Mouse (Mus musculus) skeletal muscle tissue, adult 2 months (tissue): ENCODE results near the gene Slc26a11.

ENCODE experiments used
- DNase-seq: peaks from one replicate; pipeline ENCODE4 v3.0.0-alpha.2; 2012; ENCODE audit warnings: low read depth, low spot score

Slc26a11 gene

DNA sequence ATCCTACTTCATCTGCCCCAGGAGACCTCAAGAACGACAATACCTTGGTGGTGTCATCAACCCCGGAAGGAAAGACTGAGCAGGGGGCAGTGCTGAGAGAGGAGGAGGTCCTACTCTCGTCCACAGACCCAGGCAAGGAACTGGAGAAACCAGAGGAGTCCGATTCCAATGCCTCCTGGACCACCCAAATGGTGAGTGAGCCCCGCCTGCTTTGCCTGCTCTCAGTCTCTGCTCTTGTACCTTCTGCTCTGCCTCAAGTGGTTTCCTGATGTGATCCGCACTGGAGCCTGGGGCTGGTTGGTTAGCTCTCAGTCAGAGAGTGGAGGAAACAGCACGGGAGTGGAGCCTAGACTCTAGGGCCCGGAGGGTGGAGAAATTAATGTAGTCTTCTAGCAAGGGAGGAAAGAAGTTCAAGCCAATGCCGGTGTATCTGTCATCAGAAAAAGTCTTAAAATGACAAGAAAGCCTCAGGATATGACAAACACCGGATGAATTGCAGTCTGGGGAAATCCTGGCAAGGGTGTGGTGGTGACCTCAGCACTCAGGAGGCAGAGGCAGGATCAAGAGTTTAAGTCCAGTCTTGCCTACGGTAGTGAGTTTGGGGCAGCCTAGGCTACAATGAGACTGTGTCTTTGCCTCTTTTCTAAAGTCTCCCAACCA, 47.3 kb downstream of the Slc26a11 start:
- DNase-seq: no peak

DNA sequence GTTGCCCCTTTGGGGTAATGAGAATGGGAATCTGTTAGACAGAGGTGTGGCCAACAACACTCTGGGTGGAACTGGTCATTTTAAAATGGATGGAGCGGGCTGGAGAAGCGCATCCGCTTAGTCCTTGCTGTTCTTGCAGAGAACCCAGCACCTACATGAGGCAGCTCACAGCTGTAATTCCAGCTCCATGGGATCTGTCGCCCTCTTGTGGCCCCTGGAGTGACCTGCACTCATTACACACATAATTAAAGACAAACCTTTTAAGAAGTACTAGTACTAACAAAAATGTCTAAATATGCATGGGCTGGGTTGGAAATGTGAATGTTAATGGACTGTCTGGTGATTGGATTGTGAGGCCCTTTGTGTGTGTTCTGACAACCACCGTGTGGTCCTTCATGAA, 49.3 kb downstream of the Slc26a11 start:
- no peak for DNase-seq

DNA sequence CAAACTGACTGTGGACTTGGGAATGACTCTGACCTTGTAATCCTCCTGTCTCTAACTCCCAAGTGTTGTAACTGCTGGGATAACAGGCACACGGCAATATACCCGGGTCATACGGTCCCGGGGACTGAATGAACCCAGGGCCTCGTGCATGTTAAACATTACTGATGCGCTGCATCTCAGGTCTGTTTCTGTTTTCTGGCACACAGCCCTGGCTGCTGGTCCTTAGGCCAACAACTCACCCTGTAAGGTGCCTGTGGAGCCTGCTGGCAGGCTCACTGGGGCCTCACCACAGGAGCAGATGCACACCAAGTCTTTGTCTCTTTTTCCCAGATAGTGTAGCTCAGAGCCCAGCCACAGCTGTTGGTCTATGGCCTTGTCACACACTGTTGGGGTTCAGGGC, 52.0 kb downstream of the Slc26a11 start:
- no peak for DNase-seq

DNA sequence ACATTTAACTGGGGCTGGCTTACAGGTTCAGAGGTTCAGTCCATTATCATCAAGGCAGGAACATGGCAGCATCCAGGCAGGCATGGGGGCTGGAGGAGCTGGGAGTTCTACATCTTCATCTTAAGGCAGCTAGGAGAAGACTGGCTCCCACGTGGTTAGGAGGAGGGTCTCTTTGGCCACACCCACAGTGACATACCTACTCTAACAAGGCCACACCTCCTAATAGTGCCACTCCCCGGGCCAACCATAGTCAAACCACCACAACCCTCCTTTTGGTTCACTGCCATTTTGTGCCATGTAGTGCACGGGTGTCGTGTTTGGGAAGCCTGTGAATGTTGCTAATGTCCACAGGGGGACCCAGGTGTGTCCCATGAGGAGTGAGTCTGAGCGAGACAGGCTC, 52.6 kb downstream of the Slc26a11 start:
- no peak for DNase-seq

DNA sequence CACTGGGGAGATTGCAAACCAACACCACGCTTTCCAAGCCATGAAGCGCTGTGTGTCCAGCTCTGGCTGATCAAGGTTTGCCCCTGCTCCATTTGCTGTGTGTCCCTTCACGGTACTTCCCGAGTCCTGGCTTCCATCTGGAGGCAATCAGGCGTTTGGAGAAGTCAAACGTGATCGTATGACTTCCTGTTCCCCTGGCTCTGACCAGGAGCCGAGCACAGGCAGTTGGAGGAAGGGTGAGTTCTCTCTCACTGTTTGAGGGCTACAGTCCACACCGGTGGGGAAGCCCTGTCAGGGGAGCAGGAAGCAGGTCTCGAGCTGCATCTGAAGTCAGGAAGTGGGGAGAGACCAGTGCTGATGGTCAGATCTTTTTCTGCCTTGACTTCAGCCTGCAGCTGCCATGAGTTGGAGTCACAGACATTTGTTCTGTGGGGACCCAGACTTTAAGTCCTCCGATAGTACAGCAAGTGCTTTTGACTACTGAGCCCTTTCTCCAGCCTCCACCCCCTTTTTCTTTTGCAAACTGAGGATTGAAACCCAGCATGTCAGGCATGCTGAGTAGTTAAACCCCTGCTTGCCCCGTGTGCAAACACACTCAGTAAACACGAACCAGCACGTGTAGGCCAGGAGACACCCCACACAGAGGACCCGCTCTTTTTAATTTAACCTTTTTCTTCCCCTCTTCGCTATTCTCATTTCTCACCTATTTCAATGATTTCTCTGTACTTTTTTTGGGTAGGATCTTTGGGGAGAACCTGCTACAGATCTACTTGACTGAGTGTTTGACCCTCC, 64.2 kb downstream of the Slc26a11 start:
- DNase-seq: no peak

DNA sequence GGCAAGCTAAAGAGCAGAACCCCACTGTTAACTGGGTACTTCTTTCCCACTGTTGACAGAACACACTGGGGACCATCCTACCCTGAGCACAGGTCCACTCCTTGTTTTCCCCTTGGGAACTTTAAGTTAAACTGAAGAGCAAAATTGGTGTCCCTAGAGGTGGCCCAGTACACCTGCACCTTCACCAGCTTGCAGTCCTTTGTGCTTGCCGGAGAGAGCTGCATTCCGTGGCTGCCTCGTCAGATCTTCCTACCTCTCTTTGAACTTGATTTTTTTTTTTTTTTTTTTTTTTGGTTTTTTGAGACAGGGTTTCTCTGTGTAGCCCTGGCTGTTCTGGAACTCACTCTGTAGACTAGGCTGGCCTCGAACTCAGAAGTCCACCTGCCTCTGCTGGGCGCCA, 65.1 kb downstream of the Slc26a11 start:
- DNase-seq: no peak

DNA sequence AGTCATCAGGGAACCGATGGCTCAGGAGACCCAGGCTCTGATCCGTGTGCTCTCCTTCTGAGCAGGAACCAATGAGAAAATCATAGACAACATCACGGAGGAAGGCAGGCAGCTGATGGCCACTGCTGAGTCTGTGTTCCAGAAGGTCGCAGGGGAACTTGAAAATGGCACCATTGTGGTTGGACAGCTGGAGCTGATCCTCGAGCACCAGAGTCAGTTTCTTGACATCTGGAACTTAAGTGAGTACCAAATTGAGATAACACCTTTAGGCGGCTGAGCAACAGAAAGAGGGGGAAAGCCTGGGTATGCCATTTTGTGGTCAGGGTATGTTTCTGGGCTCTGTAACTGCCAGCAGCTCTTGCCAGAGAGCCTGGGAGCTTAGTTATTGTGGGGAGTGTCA, 72.1 kb downstream of the Slc26a11 start:
- no peak for DNase-seq

DNA sequence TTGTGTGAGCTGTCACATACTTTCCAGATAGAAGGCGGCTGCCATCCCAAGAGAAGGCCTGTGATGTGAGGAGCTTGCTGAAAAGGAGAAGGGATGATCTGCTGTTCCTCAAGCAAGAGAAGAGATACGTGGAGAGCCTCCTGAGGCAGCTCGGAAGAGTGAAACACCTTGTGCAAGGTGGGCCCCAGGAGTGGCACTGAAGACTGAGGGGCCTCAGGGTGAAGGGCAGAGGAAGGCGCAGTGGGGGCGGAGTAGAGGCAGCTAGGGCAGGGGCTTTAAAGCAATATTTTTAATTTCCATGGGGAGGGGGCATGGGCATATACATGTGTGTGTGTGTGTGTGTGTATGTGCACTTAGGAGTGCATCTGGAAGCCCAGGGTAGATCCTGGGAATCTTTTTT, 72.6 kb downstream of the Slc26a11 start:
- DNase-seq: no peak

DNA sequence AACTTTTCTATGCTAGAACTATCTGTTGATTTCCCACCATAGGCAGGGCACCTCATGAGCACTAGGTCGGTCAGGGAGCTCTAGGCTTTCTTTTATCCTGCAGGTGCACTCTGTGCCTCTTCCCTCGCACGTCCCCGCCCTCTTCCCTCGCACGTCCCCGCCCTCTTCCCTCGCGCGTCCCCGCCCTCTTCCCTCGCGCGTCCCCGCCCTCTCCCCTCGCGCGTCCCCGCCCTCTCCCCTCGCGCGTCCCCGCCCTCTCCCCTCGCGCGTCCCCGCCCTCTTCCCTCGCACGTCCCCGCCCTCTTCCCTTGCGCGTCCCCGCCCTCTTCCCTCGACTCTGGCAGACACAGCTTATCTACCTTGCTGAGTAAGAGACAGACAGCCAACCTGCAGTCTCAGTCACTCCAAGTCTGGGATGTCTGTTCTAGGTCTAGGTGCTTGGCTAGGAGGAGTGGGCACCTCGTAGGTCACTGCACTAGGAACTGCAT, 73.3 kb downstream of the Slc26a11 start:
- DNase-seq: peak; percentile 34
